Mouse (Mus musculus): ENCODE measurements around the gene Atp5h.

DNA sequence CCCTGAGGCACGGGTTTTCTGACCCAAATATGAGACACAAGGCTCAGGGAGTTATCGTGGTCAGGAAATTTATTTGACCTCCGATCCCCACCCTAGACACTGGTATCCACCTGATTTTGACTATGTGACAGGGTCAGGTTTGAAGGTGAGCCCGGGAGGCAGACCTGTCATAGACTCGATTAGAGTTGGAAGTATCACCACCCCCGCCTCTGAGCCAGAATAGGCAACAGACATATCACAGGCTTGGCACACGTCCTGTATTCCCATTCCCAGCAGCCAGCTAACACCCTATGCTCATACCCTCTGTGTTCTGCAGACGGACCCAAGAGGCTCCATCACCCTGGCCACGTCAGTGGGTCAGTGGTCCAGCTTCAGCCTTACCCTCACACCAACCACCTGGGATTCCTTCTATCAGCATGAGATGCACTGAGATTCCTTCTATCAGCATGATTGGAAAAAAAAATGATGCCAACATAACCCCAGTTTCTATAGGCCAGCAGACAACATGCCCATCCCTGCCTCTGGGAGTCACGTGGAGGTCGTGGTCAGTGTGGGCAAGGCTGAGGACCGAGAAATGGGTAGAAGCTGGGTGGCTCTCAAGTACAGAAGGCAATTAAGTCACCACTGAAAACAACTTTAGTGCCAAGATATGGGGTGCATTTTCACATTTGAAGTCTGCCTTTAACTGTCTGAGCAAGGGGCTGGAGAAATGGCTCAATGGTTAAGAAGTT, 44.9 kb downstream of the Atp5h start:
- TF ChIP-seq CTCF (IDR thresholded peaks at IDR 0.05; ENCODE audit: low read depth, low read length): no peak
- no peak for TF ChIP-seq POLR2A (IDR thresholded peaks at IDR 0.05; ENCODE audit: borderline replicate concordance, low read depth, low read length)
